Mouse (Mus musculus) liver, embryonic 14.5 days (tissue): Measurements from ENCODE around the gene Oprm1.

Experiments used
- CTCF ChIP-seq: IDR thresholded peaks from 2 replicates; pipeline ENCODE4 v1.5.1; 2016; ENCODE audit warnings: antibody characterized with exemption, low read depth, control low read depth
- EP300 ChIP-seq: IDR thresholded peaks from 2 replicates; pipeline ENCODE4 v1.6.1; 2016; ENCODE audit warnings: antibody characterized with exemption, low read depth

DNA sequence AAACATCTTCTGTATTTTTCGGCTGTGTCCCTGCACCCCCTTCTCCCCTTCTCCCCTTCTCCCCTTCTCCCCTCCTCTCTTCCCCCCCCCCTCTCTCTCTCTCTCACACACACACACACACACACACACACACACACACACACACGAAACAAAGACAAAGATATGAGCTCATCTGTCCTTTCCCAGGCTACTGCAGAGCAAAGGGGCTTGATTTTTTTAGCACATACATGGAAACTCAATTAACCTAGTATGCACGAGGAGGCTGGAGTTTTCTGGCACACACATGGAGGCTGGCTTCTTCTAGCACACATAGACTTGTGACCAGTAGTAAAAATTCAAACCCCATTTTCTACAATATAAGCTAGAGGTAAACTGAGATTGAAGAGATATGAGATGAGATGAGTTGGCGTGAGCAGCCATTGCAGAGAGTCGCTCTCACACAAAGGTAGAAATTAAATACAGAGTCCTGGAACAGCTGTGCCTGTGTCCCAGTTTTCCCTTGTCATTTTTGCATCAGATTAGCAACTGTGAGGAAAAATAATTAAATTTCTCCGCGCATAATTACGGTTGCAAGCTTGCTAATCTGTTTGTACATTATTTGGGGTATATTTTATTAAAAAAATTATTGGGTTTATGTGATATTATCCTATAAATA lies 209.4 kb downstream of the Oprm1 start:
- no peak for TF ChIP-seq CTCF
- TF ChIP-seq EP300, result no peak
